Mouse (Mus musculus) heart, postnatal 25 days (tissue): Measurements from ENCODE around the gene Rims3. TPM values are rescaled to one million over a fixed set of nuclear protein-coding genes. Genes with fewer than 3 reads are reported as not detected.

Experiments used
- DNase-seq: peaks from one replicate; pipeline ENCODE4 v3.0.0; 2022; ENCODE audit warnings: low spot score
- intact Hi-C: fragments of 180-260 bp; cut with DNase I; formaldehyde crosslinking; loops from one replicate; pipeline ENCODE4 v1.15.1; 2025
- microRNA-seq: library from miRNA; unstranded; fragments of <30 nt; microRNA quantifications from one replicate; pipeline ENCODE4 v1.2.0, GENCODE M21; 2022
- total RNA-seq, 2 experiments: library from RNA; stranded (reverse); gene quantifications; 2 replicates each; pipeline ENCODE4 v1.2.3; 2021

Rims3 gene
- total RNA-seq, 2 experiments from 2014 or later: 0.05 TPM; not detected in 1

- peak; percentile 83 for DNase-seq
- intact Hi-C loops: no loop called here
These were observed 70.1 kb downstream of the Rims3 start, which contains the start of gene Exo5 for GRCm38 (mm10) chr4:120924554-120925299. Exo5 (minus strand) TSS chr4:120925017.

GRCm38 (mm10) chr4:120925386-120925785 is 70.8 kb downstream of the Rims3 start:
- intact Hi-C loops: no loop called here
- no peak for DNase-seq

- intact Hi-C loops: no loop called here
- no peak for DNase-seq
These were observed 74.1 kb downstream of the Rims3 start for GRCm38 (mm10) chr4:120928686-120929085.

- intact Hi-C loops: no loop called here
- DNase-seq: no peak
These were observed 76.1 kb downstream of the Rims3 start for GRCm38 (mm10) chr4:120930736-120931135.

GRCm38 (mm10) chr4:120935006-120935405 is 80.4 kb downstream of the Rims3 start:
- intact Hi-C loops: no loop called here

More at GRCm38 (mm10) chr4:120935006-120935405, 80.4 kb downstream of the Rims3 start:
- DNase-seq: no peak

Small RNA genes within 50 kb of the gene (microRNA-seq; reads per million reads assigned to microRNA genes)
- gene Gm23936: not detected

Other genes with a start within 250 kb of the Rims3 start
- 10 to 100 TPM; 46.4 to 61.3 TPM for gene Cited4, start 188.2 kb upstream of the Rims3 start, total RNA-seq
- gene Kcnq4, start 106.2 kb upstream of the Rims3 start, total RNA-seq: 1 to 10 TPM; 1.8 to 2.2 TPM
- 10 to 100 TPM; 58.6 to 62.3 TPM for gene Nfyc, start 23.2 kb upstream of the Rims3 start, total RNA-seq
- 1 to 10 TPM; 3.9 to 4.4 TPM for gene Exo5, start 70.2 kb downstream of the Rims3 start, total RNA-seq
- 1 to 10 TPM in 1 of 2 experiments, under 1 TPM in 1; 0.95 to 1.2 TPM for gene Zfp69, start 96.9 kb downstream of the Rims3 start, total RNA-seq
- gene Smap2, start 162.4 kb downstream of the Rims3 start, total RNA-seq: 10 to 100 TPM; 42.2 to 42.4 TPM
- gene Col9a2, start 184.6 kb downstream of the Rims3 start, total RNA-seq: not detected
- 10 to 100 TPM; 20.1 to 23.4 TPM for gene Zmpste24, start 243.4 kb downstream of the Rims3 start, total RNA-seq